Mouse (Mus musculus): ENCODE results near the gene Ceacam1. TPM values are rescaled to one million over a fixed set of nuclear protein-coding genes. Genes with fewer than 3 reads are reported as not detected.
"Not testable (repeated sequence)": the region's sequence is repeated elsewhere in the genome, so short reads cannot be mapped to it uniquely, and the experiment has no call there.

The Ceacam1 gene
- polyA plus RNA-seq, 1 experiment, result 1.4 TPM

- Histone ChIP-seq H3K4me3 (replicated peaks) (no peak overlapping the region), H3K9me3 (no peaks in the 10 kb centered on the region), H3K4me1 (peaks cover 95% of the 10 kb centered on the region), H3K27me3 (replicated peaks) (no peaks in the 10 kb centered on the region), H3K36me3 (replicated peaks; ENCODE audit: low read length) (no peaks in the 10 kb centered on the region)
- TF ChIP-seq FLI1 (IDR thresholded peaks at IDR 0.05; ENCODE audit: low read length), result no peak
- TF ChIP-seq GATA1 (IDR thresholded peaks at IDR 0.05; ENCODE audit: borderline replicate concordance, low read length), result no peak
These were observed 45.0 kb downstream of the Ceacam1 start for GRCm38 (mm10) chr7:25432381-25432780.

- Histone ChIP-seq H3K27me3 (replicated peaks) (no peaks in the 10 kb centered on the region), H3K4me3 (replicated peaks) (peak overlapping the region; percentile 64), H3K36me3 (replicated peaks; ENCODE audit: low read length) (no peaks in the 10 kb centered on the region), H3K9me3 (no peaks in the 10 kb centered on the region), H3K4me1 (peaks cover 83% of the 10 kb centered on the region)
- TF ChIP-seq GATA1 (IDR thresholded peaks at IDR 0.05; ENCODE audit: borderline replicate concordance, low read length), result no peak
- TF ChIP-seq FLI1 (IDR thresholded peaks at IDR 0.05; ENCODE audit: low read length), result no peak
These were observed 47.3 kb downstream of the Ceacam1 start for GRCm38 (mm10) chr7:25429886-25430784.

- H3K27me3 ChIP-seq (replicated peaks), result no peaks in the 10 kb centered on the region
- TF ChIP-seq GATA1 (IDR thresholded peaks at IDR 0.05; ENCODE audit: borderline replicate concordance, low read length), result no peak
- TF ChIP-seq FLI1 (IDR thresholded peaks at IDR 0.05; ENCODE audit: low read length), result no peak
- H3K36me3 ChIP-seq (replicated peaks; ENCODE audit: low read length), result no peaks in the 10 kb centered on the region
- no peaks in the 10 kb centered on the region for H3K9me3 ChIP-seq
- no peak overlapping the region for H3K4me3 ChIP-seq (replicated peaks)
- H3K4me1 ChIP-seq, result peaks cover 72% of the 10 kb centered on the region
These were observed 49.1 kb downstream of the Ceacam1 start for GRCm38 (mm10) chr7:25428321-25428720.

- no peaks in the 10 kb centered on the region for H3K36me3 ChIP-seq (replicated peaks; ENCODE audit: low read length)
- no peaks in the 10 kb centered on the region for H3K9me3 ChIP-seq
- TF ChIP-seq FLI1 (IDR thresholded peaks at IDR 0.05; ENCODE audit: low read length), result no peak
- no peak for TF ChIP-seq GATA1 (IDR thresholded peaks at IDR 0.05; ENCODE audit: borderline replicate concordance, low read length)
- H3K4me1 ChIP-seq, result peaks cover 64% of the 10 kb centered on the region
- H3K27me3 ChIP-seq (replicated peaks), result peaks cover 6% of the 10 kb centered on the region
- H3K4me3 ChIP-seq (replicated peaks), result no peak overlapping the region
These were observed 50.3 kb downstream of the Ceacam1 start for GRCm38 (mm10) chr7:25427144-25427543.

- not testable (repeated sequence) for H3K27me3 ChIP-seq (replicated peaks); H3K4me3 ChIP-seq (replicated peaks); H3K36me3 ChIP-seq (replicated peaks; ENCODE audit: low read length); H3K9me3 ChIP-seq
- H3K4me1 ChIP-seq, result peaks cover 63% of the 10 kb centered on the region
These were observed 51.0 kb downstream of the Ceacam1 start for GRCm38 (mm10) chr7:25426380-25426779.

- Histone ChIP-seq H3K27me3 (replicated peaks) (peaks cover 8% of the 10 kb centered on the region), H3K4me1 (peaks cover 44% of the 10 kb centered on the region), H3K9me3 (no peaks in the 10 kb centered on the region), H3K4me3 (replicated peaks) (no peak overlapping the region), H3K36me3 (replicated peaks; ENCODE audit: low read length) (no peaks in the 10 kb centered on the region)
- no peak for TF ChIP-seq FLI1 (IDR thresholded peaks at IDR 0.05; ENCODE audit: low read length)
- TF ChIP-seq GATA1 (IDR thresholded peaks at IDR 0.05; ENCODE audit: borderline replicate concordance, low read length), result no peak
These were observed 53.0 kb downstream of the Ceacam1 start for GRCm38 (mm10) chr7:25424429-25424828.

GRCm38 (mm10) chr7:25422286-25422841 is 55.0 kb downstream of the Ceacam1 start:
- Histone ChIP-seq H3K27me3 (replicated peaks) (peaks cover 8% of the 10 kb centered on the region), H3K9me3 (no peaks in the 10 kb centered on the region), H3K4me3 (replicated peaks) (no peak overlapping the region), H3K36me3 (replicated peaks; ENCODE audit: low read length) (no peaks in the 10 kb centered on the region), H3K4me1 (peaks cover 26% of the 10 kb centered on the region)
- TF ChIP-seq FLI1 (IDR thresholded peaks at IDR 0.05; ENCODE audit: low read length) (no peak), GATA1 (IDR thresholded peaks at IDR 0.05; ENCODE audit: borderline replicate concordance, low read length) (no peak)

- H3K27me3 ChIP-seq (replicated peaks), result peaks cover 13% of the 10 kb centered on the region
- H3K9me3 ChIP-seq, result no peaks in the 10 kb centered on the region
- no peak overlapping the region for H3K4me3 ChIP-seq (replicated peaks)
- no peaks in the 10 kb centered on the region for H3K36me3 ChIP-seq (replicated peaks; ENCODE audit: low read length)
- H3K4me1 ChIP-seq, result peaks cover 16% of the 10 kb centered on the region
- TF ChIP-seq GATA1 (IDR thresholded peaks at IDR 0.05; ENCODE audit: borderline replicate concordance, low read length) (no peak), FLI1 (IDR thresholded peaks at IDR 0.05; ENCODE audit: low read length) (no peak)
These were observed 57.5 kb downstream of the Ceacam1 start for GRCm38 (mm10) chr7:25419943-25420342.

GRCm38 (mm10) chr7:25419536-25419935 is 57.9 kb downstream of the Ceacam1 start:
- Histone ChIP-seq H3K36me3 (replicated peaks; ENCODE audit: low read length) (no peaks in the 10 kb centered on the region), H3K27me3 (replicated peaks) (peaks cover 15% of the 10 kb centered on the region), H3K9me3 (no peaks in the 10 kb centered on the region), H3K4me1 (peaks cover 14% of the 10 kb centered on the region; the same call in 1 of the 2 replicates), H3K4me3 (replicated peaks) (no peak overlapping the region)
- TF ChIP-seq GATA1 (IDR thresholded peaks at IDR 0.05; ENCODE audit: borderline replicate concordance, low read length) (no peak), FLI1 (IDR thresholded peaks at IDR 0.05; ENCODE audit: low read length) (no peak)

GRCm38 (mm10) chr7:25417597-25417996 is 59.8 kb downstream of the Ceacam1 start:
- H3K4me3 ChIP-seq (replicated peaks), result no peak overlapping the region
- H3K9me3 ChIP-seq, result no peaks in the 10 kb centered on the region
- no peak for TF ChIP-seq GATA1 (IDR thresholded peaks at IDR 0.05; ENCODE audit: borderline replicate concordance, low read length)
- no peak for TF ChIP-seq FLI1 (IDR thresholded peaks at IDR 0.05; ENCODE audit: low read length)
- peaks cover 13% of the 10 kb centered on the region for H3K27me3 ChIP-seq (replicated peaks)
- H3K4me1 ChIP-seq, result peaks cover 26% of the 10 kb centered on the region
- H3K36me3 ChIP-seq (replicated peaks; ENCODE audit: low read length), result no peaks in the 10 kb centered on the region

Measured in megakaryocyte, embryonic 14.5 days (primary cell).